ENCODE assay signal across 8 mouse cellular contexts in the genomic region with DNA sequence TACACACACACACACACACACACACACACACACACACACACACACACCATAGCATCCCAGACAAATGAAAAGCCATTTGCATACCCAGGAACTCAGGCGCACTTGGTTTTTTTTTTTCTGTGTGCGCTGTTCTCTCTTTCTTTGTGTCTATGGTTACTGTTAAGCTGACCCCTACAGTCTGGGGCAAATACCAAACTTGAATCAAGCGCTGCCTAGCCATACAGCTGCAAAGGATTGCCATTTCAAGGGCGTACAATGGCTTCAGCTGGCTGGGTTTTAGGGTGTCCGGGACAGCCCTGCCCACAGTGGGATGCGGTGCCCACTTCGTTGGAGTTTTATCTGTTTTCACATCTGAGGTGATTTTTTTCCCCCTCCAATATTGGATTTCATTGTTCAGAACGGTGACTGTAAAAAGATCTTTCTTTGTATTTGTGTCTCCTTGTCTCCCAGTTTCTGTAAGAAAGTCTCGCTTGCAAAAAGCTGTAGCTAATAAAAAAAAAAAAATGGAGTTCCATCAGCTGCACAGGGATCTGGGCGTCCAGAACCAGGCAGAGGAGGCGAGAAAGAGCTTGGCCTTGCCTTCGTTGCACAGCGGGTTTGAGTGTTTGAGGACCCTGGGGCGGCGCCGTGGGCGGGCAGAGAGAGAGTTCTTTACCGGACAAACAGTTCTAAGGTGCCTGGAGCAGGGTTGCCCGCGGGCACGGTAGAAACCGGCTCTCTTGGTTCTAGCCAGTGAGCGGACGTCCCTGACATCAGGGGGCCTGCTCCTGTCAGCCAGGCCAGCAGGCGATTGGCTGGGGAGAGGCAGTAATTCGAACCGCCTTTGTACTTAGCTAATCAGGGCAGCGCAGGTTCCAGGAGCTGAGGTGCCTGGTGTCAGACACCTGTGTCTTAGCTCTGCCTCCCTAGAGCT.
DNase-seq lines count a peak whose midpoint lies in the region; ATAC-seq and TF ChIP-seq lines count a peak whose summit lies in the region.

No protein-coding gene starts in this region.

- intact Hi-C loops in left cerebral cortex, postnatal 4 days (cut with DNase I): no loop called here
- intact Hi-C loops in heart, postnatal 25 days (cut with DNase I): loop anchor here (2.0 kb wide), 1 partner anchor 64 kb away; no protein-coding TSS in a partner anchor

- no peaks in the 10 kb centered on the region for H3K27me3 ChIP-seq in forebrain, embryonic 14.5 days (replicated peaks; ENCODE audit: control insufficient read depth, insufficient read depth, low read length)
- no peaks in the 10 kb centered on the region for H3K27me3 ChIP-seq in small intestine, adult 2 months (ENCODE audit: control insufficient read depth, insufficient read depth, low read length)

- TF ChIP-seq POLR2A in small intestine, adult 2 months (IDR thresholded peaks at IDR 0.05; ENCODE audit: low read depth, low read length): peak; percentile 97

- H3K9ac ChIP-seq in forebrain, embryonic 14.5 days (ENCODE audit: low read length): peak overlapping the region; percentile 51

- peak; percentile 68 for ATAC-seq in forebrain, embryonic 14.5 days
- no peak for ATAC-seq in activated CD4-positive, CD25-positive, alpha-beta regulatory T cell, adult 4 months

- TF ChIP-seq CTCF in small intestine, adult 2 months (IDR thresholded peaks at IDR 0.05; ENCODE audit: extremely low read depth, insufficient read length, insufficient replicate concordance, low read depth, low read length): no peak

- 4% methylated on average over 28 of the region's 28 CpGs for WGBS in forebrain, embryonic 14.5 days
- 18% methylated on average over 28 of the region's 28 CpGs for WGBS in small intestine, adult 2 months

- DNase-seq in left cerebral cortex, postnatal 4 days: peak; percentile 28
- no peak for DNase-seq in left cerebral cortex, adult 9 months (ENCODE audit: low spot score in 2 of 2)
- peak; percentile 46 for DNase-seq in forebrain, embryonic 14.5 days (ENCODE audit: low spot score)
- peak; percentile 61 for DNase-seq in heart, postnatal 25 days (ENCODE audit: low spot score)
- DNase-seq in kidney, postnatal 25 days: peak; percentile 90 to 98
- peak; percentile 90 for DNase-seq in lung, postnatal 36 days

- no peaks in the 10 kb centered on the region for H3K9me3 ChIP-seq in forebrain, embryonic 14.5 days (replicated peaks; ENCODE audit: control insufficient read depth, low read length)

- H3K4me1 ChIP-seq in forebrain, embryonic 14.5 days (ENCODE audit: control insufficient read depth, insufficient read depth, low read length): peaks cover 27% of the 10 kb centered on the region
- peaks cover 9% of the 10 kb centered on the region for H3K4me1 ChIP-seq in small intestine, adult 2 months (ENCODE audit: control insufficient read depth, insufficient read depth, insufficient read length, low read length)

- H3K4me2 ChIP-seq in forebrain, embryonic 14.5 days (ENCODE audit: low read length): peak overlapping the region; percentile 52

- peak overlapping the region; percentile 23 for H3K4me3 ChIP-seq in forebrain, embryonic 14.5 days (ENCODE audit: low read depth, low read length)
- peak overlapping the region; percentile 76 for H3K4me3 ChIP-seq in small intestine, adult 2 months (ENCODE audit: low read depth, low read length)

- H3K36me3 ChIP-seq in forebrain, embryonic 14.5 days (ENCODE audit: control insufficient read depth, insufficient read depth, low read length): no peaks in the 10 kb centered on the region
- H3K36me3 ChIP-seq in small intestine, adult 2 months (ENCODE audit: control insufficient read depth, insufficient read depth, low read length): peaks cover 2% of the 10 kb centered on the region; the same call in 1 of the 2 replicates

- peak overlapping the region; percentile 9 for H3K27ac ChIP-seq in forebrain, embryonic 14.5 days (ENCODE audit: low read depth, low read length)
- peak overlapping the region; percentile 92 for H3K27ac ChIP-seq in small intestine, adult 2 months (ENCODE audit: insufficient read depth, low read depth, low read length)

Comparison
In these comparisons a context has a peak if more than half of its experiments do, and no peak if none do; other contexts are left out.
1. DNase-seq: peak in left cerebral cortex, postnatal 4 days (single experiment), forebrain, embryonic 14.5 days (single experiment), heart, postnatal 25 days (single experiment), kidney, postnatal 25 days (2 of 2) and lung, postnatal 36 days (single experiment); none in left cerebral cortex, adult 9 months (0 of 2).